Mouse (Mus musculus): Measurements from ENCODE around the gene Slc2a12. TPM values are rescaled to one million over a fixed set of nuclear protein-coding genes. Genes with fewer than 3 reads are reported as not detected.

Slc2a12 gene
- polyA plus RNA-seq (2015; fragmentation: Nextera tagmentation; extraction: Ambion mirVana) = 1.7 and 2.0 TPM in 2 replicates

GRCm38 (mm10) chr10:22644853-22645491 is at the start of gene Slc2a12:
TSS of gene Slc2a12 (plus strand) at chr10:22645011.
- Histone ChIP-seq H3K9ac (peak within 1 kb of the TSS; percentile 55), H3K27ac (peak within 1 kb of the TSS; percentile 78), H3K4me2 (peak within 1 kb of the TSS; percentile 78), H3K36me3 (no peaks in the 10 kb centered on the region), H3K9me3 (replicated peaks) (no peaks in the 10 kb centered on the region), H3K4me1 (replicated peaks) (peaks cover 4% of the 10 kb centered on the region; the same call in 1 of the 2 replicates), H3K27me3 (no peaks in the 10 kb centered on the region), H3K4me3 (peak within 1 kb of the TSS; percentile 63)
- peak; percentile 64 for ATAC-seq (replicated peaks; ENCODE audit: insufficient number of reproducible peaks, insufficient read depth, low FRiP score, low read depth)
- 3% methylated on average over 40 of the region's 40 CpGs for WGBS

- H3K27ac ChIP-seq = no peak overlapping the region
- ATAC-seq (replicated peaks; ENCODE audit: insufficient number of reproducible peaks, insufficient read depth, low FRiP score, low read depth) = no peak
- H3K4me1 ChIP-seq (replicated peaks) = no peaks in the 10 kb centered on the region
- no peaks in the 10 kb centered on the region for H3K27me3 ChIP-seq
- H3K4me3 ChIP-seq = no peak overlapping the region
- no peaks in the 10 kb centered on the region for H3K36me3 ChIP-seq
- 88% methylated on average over 8 of the region's 8 CpGs for WGBS
- no peak overlapping the region for H3K4me2 ChIP-seq
- no peaks in the 10 kb centered on the region for H3K9me3 ChIP-seq (replicated peaks)
- no peak overlapping the region for H3K9ac ChIP-seq
Observed at GRCm38 (mm10) chr10:22598908-22599480, 45.8 kb upstream of the Slc2a12 start.

GRCm38 (mm10) chr10:22601046-22601445 is 43.8 kb upstream of the Slc2a12 start:
- WGBS = 77% methylated on average over 6 of the region's 6 CpGs
- Histone ChIP-seq H3K27me3 (no peaks in the 10 kb centered on the region), H3K4me3 (no peak overlapping the region), H3K9me3 (replicated peaks) (no peaks in the 10 kb centered on the region), H3K36me3 (no peaks in the 10 kb centered on the region), H3K9ac (no peak overlapping the region), H3K27ac (no peak overlapping the region), H3K4me1 (replicated peaks) (no peaks in the 10 kb centered on the region), H3K4me2 (no peak overlapping the region)
- no peak for ATAC-seq (replicated peaks; ENCODE audit: insufficient number of reproducible peaks, insufficient read depth, low FRiP score, low read depth)

- no peak overlapping the region for H3K4me3 ChIP-seq
- no peaks in the 10 kb centered on the region for H3K27me3 ChIP-seq
- no peaks in the 10 kb centered on the region for H3K9me3 ChIP-seq (replicated peaks)
- H3K36me3 ChIP-seq = no peaks in the 10 kb centered on the region
- no peak overlapping the region for H3K27ac ChIP-seq
- no peak overlapping the region for H3K9ac ChIP-seq
- 53% methylated on average over 2 of the region's 2 CpGs for WGBS
- ATAC-seq (replicated peaks; ENCODE audit: insufficient number of reproducible peaks, insufficient read depth, low FRiP score, low read depth) = no peak
- H3K4me2 ChIP-seq = no peak overlapping the region
- H3K4me1 ChIP-seq (replicated peaks) = peaks cover 4% of the 10 kb centered on the region; the same call in 1 of the 2 replicates
Observed at GRCm38 (mm10) chr10:22604801-22605200, 40.0 kb upstream of the Slc2a12 start.

- H3K4me3 ChIP-seq = no peak overlapping the region
- H3K36me3 ChIP-seq = no peaks in the 10 kb centered on the region
- ATAC-seq (replicated peaks; ENCODE audit: insufficient number of reproducible peaks, insufficient read depth, low FRiP score, low read depth) = no peak
- no peak overlapping the region for H3K27ac ChIP-seq
- H3K4me2 ChIP-seq = no peak overlapping the region
- H3K4me1 ChIP-seq (replicated peaks) = peaks cover 4% of the 10 kb centered on the region; the same call in 1 of the 2 replicates
- no peak overlapping the region for H3K9ac ChIP-seq
- H3K9me3 ChIP-seq (replicated peaks) = no peaks in the 10 kb centered on the region
- no peaks in the 10 kb centered on the region for H3K27me3 ChIP-seq
- WGBS = 78% methylated on average over 5 of the region's 5 CpGs
Observed at GRCm38 (mm10) chr10:22608273-22608672, 36.5 kb upstream of the Slc2a12 start.

- Histone ChIP-seq H3K36me3 (no peaks in the 10 kb centered on the region), H3K9me3 (replicated peaks) (no peaks in the 10 kb centered on the region), H3K4me1 (replicated peaks) (peaks cover 4% of the 10 kb centered on the region; the same call in 1 of the 2 replicates), H3K4me2 (peak overlapping the region; percentile 59), H3K9ac (0 out of 2 replicates have a peak overlapping the region, but pooled peaks have one; percentile 28), H3K4me3 (peak overlapping the region; percentile 30), H3K27ac (no peak overlapping the region), H3K27me3 (no peaks in the 10 kb centered on the region)
- ATAC-seq (replicated peaks; ENCODE audit: insufficient number of reproducible peaks, insufficient read depth, low FRiP score, low read depth) = no peak
- 6% methylated on average over 11 of the region's 11 CpGs for WGBS
Observed at GRCm38 (mm10) chr10:22608799-22609357, 35.9 kb upstream of the Slc2a12 start.

GRCm38 (mm10) chr10:22613301-22613700 is 31.5 kb upstream of the Slc2a12 start:
- WGBS = 78% methylated on average over 5 of the region's 5 CpGs
- Histone ChIP-seq H3K9me3 (replicated peaks) (no peaks in the 10 kb centered on the region), H3K4me2 (no peak overlapping the region), H3K4me3 (no peak overlapping the region), H3K9ac (no peak overlapping the region), H3K36me3 (no peaks in the 10 kb centered on the region), H3K27me3 (no peaks in the 10 kb centered on the region), H3K4me1 (replicated peaks) (peaks cover 4% of the 10 kb centered on the region; the same call in 1 of the 2 replicates), H3K27ac (no peak overlapping the region)
- ATAC-seq (replicated peaks; ENCODE audit: insufficient number of reproducible peaks, insufficient read depth, low FRiP score, low read depth) = no peak

GRCm38 (mm10) chr10:22614554-22614953 is 30.3 kb upstream of the Slc2a12 start:
- H3K9ac ChIP-seq = no peak overlapping the region
- no peak overlapping the region for H3K4me2 ChIP-seq
- WGBS = 85% methylated on average over 8 of the region's 8 CpGs
- H3K4me3 ChIP-seq = no peak overlapping the region
- no peaks in the 10 kb centered on the region for H3K27me3 ChIP-seq
- no peaks in the 10 kb centered on the region for H3K4me1 ChIP-seq (replicated peaks)
- no peak for ATAC-seq (replicated peaks; ENCODE audit: insufficient number of reproducible peaks, insufficient read depth, low FRiP score, low read depth)
- no peak overlapping the region for H3K27ac ChIP-seq
- H3K9me3 ChIP-seq (replicated peaks) = no peaks in the 10 kb centered on the region
- no peaks in the 10 kb centered on the region for H3K36me3 ChIP-seq

- Histone ChIP-seq H3K9me3 (replicated peaks) (no peaks in the 10 kb centered on the region), H3K36me3 (no peaks in the 10 kb centered on the region), H3K27ac (no peak overlapping the region), H3K4me1 (replicated peaks) (no peaks in the 10 kb centered on the region), H3K4me3 (no peak overlapping the region), H3K27me3 (no peaks in the 10 kb centered on the region), H3K9ac (no peak overlapping the region), H3K4me2 (no peak overlapping the region)
- ATAC-seq (replicated peaks; ENCODE audit: insufficient number of reproducible peaks, insufficient read depth, low FRiP score, low read depth) = no peak
- 39% methylated on average over 10 of the region's 10 CpGs for WGBS
Observed at GRCm38 (mm10) chr10:22615309-22615708, 29.5 kb upstream of the Slc2a12 start.

GRCm38 (mm10) chr10:22618842-22619241 is 26.0 kb upstream of the Slc2a12 start:
- Histone ChIP-seq H3K27ac (no peak overlapping the region), H3K27me3 (no peaks in the 10 kb centered on the region), H3K4me1 (replicated peaks) (no peaks in the 10 kb centered on the region), H3K9me3 (replicated peaks) (no peaks in the 10 kb centered on the region), H3K4me2 (no peak overlapping the region), H3K9ac (no peak overlapping the region), H3K4me3 (no peak overlapping the region), H3K36me3 (no peaks in the 10 kb centered on the region)
- ATAC-seq (replicated peaks; ENCODE audit: insufficient number of reproducible peaks, insufficient read depth, low FRiP score, low read depth) = no peak
- WGBS = 57% methylated on average over 2 of the region's 2 CpGs

GRCm38 (mm10) chr10:22628832-22629231 is 16.0 kb upstream of the Slc2a12 start:
- no peak overlapping the region for H3K4me3 ChIP-seq
- H3K4me2 ChIP-seq = no peak overlapping the region
- ATAC-seq (replicated peaks; ENCODE audit: insufficient number of reproducible peaks, insufficient read depth, low FRiP score, low read depth) = no peak
- WGBS = 56% methylated on average over 1 of the region's 1 CpGs
- no peak overlapping the region for H3K9ac ChIP-seq
- H3K27ac ChIP-seq = no peak overlapping the region
- no peaks in the 10 kb centered on the region for H3K36me3 ChIP-seq
- H3K4me1 ChIP-seq (replicated peaks) = no peaks in the 10 kb centered on the region
- H3K27me3 ChIP-seq = no peaks in the 10 kb centered on the region
- H3K9me3 ChIP-seq (replicated peaks) = no peaks in the 10 kb centered on the region
